Mouse (Mus musculus) erythroblast, embryonic 14.5 days (primary cell): ENCODE data around the gene Immp2l. TPM values are rescaled to one million over a fixed set of nuclear protein-coding genes. Genes with fewer than 3 reads are reported as not detected.

Source experiments
- H3K27me3 ChIP-seq: 2 replicates; pipeline ENCODE4 v1.6.1; 2012; ENCODE audit warnings: inconsistent platforms; ENCODE audit not compliant: control insufficient read depth
- H3K36me3 ChIP-seq: 2 replicates; pipeline ENCODE4 v1.6.1; 2012; ENCODE audit warnings: mild to moderate bottlenecking, inconsistent platforms; ENCODE audit not compliant: control insufficient read depth
- H3K4me1 ChIP-seq: 2 replicates; pipeline ENCODE4 v1.6.1; 2012; ENCODE audit warnings: inconsistent platforms; ENCODE audit not compliant: control insufficient read depth
- H3K4me3 ChIP-seq: replicated peaks from 2 replicates; pipeline ENCODE3; 2012; ENCODE audit warnings: moderate library complexity, mild to moderate bottlenecking, inconsistent platforms
- H3K9me3 ChIP-seq: 2 replicates; pipeline ENCODE4 v1.6.1; 2012; ENCODE audit warnings: low read length, inconsistent platforms, mixed read lengths; ENCODE audit not compliant: control insufficient read depth
- GATA1 ChIP-seq: IDR thresholded peaks from 2 replicates; pipeline ENCODE4 v1.6.1; 2012; ENCODE audit warnings: low read length, inconsistent platforms, mixed read lengths
- TAL1 ChIP-seq: IDR thresholded peaks from 3 replicates; pipeline ENCODE4 v1.6.1; 2012; ENCODE audit warnings: low read length, inconsistent platforms, mixed read lengths
- polyA plus RNA-seq: library from polyadenylated mRNA; stranded (reverse); fragments of >175 nt; gene quantifications from 2 replicates; pipeline ENCODE4 v1.2.3, GENCODE M21; 2012

Gene Immp2l
- polyA plus RNA-seq, 1 experiment, result 0.11 TPM

DNA sequence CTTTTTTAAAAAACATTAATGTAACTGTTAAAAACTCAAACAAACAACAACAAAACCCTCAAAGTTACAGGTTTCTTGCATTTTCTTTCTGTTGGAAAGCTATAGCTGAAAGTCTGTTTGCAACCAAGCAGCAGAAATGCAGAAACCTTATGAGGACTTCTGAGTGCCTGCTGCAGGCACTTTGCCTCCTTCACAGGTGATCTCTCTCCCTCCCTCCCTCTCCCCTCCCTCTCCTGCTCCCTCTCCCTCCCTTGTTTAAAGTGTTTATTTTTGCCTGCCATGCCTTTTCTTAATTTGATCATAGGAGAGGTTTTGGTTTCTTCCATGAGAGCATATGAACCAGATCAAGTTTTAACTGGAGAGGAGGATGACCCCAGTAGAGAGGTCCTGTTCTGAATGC, 392.7 kb downstream of the Immp2l start:
- no peaks in the 10 kb centered on the region for H3K9me3 ChIP-seq
- H3K4me1 ChIP-seq, result no peaks in the 10 kb centered on the region
- no peak overlapping the region for H3K4me3 ChIP-seq
- no peaks in the 10 kb centered on the region for H3K27me3 ChIP-seq
- TF ChIP-seq TAL1 (no peak), GATA1 (no peak)
- no peaks in the 10 kb centered on the region for H3K36me3 ChIP-seq

DNA sequence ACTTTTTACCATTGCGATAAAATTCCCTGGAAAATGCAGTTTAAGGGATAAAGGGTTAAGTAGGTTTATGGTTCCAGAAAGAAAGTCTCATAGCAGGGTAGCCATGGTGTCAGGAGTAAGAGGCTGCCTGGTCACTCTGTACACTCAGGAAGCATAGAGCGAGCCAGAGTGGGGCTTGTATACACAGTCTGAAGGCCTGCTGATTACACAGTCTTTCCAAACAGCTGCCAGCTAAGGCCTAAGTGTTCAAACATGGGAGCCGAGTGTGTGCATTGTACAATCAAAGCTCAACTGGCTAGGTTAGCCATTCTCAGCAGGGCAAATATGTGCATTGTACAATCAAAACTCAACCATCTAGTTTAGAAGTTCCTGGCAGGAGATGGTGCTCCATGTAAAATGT, 393.2 kb downstream of the Immp2l start:
- Histone ChIP-seq H3K4me3 (no peak overlapping the region), H3K9me3 (no peaks in the 10 kb centered on the region), H3K4me1 (no peaks in the 10 kb centered on the region), H3K36me3 (no peaks in the 10 kb centered on the region), H3K27me3 (no peaks in the 10 kb centered on the region)
- no peak for TF ChIP-seq TAL1
- no peak for TF ChIP-seq GATA1

DNA sequence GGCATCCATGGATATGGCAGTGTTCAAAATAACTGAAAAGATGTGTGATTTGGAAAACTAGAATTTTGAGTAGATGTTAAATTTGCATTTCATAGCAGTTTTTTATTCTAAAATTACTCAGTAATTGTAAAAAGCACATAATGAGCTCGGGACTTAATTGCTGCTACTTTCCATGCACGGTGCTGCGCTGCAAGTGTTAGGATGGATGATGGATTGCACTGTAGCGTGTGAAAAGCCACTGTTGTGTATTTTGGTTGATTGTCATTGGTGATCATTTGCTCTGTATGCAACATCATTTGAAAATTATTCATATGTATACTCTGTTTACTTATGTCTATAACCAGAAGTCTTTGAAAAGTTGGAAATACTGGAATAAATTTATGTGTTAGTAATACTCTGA, 394.1 kb downstream of the Immp2l start:
- no peaks in the 10 kb centered on the region for H3K27me3 ChIP-seq
- H3K9me3 ChIP-seq, result no peaks in the 10 kb centered on the region
- no peaks in the 10 kb centered on the region for H3K4me1 ChIP-seq
- H3K36me3 ChIP-seq, result no peaks in the 10 kb centered on the region
- TF ChIP-seq TAL1 (no peak), GATA1 (no peak)
- no peak overlapping the region for H3K4me3 ChIP-seq

DNA sequence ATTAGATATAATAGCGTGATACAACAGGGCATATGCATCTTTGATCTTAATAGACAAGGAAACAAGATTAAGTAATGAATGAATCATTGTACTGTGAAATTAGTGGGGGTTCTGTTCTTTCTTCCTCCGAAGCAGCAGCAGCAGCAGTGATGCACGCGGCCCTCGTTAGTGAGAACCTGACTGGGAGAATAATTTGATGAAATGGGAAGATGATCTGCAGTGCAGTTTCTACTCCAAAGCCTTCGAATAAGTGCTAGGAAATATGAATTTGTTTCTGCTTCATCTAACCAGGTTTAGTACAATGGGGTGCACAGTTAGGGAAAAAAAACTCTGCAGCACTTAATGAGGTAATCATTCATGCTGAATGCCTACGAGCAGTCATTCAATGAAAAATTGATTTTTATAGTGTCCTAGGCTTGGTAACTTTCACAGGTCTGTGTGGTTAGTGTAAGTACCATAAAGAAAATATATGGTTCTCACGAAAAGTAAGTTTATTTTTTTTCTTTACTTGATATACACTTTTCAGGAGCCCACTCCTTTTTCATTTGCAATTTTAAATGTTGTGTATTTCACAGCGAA, 401.3 kb downstream of the Immp2l start:
- H3K36me3 ChIP-seq, result no peaks in the 10 kb centered on the region
- no peak overlapping the region for H3K4me3 ChIP-seq
- H3K9me3 ChIP-seq, result no peaks in the 10 kb centered on the region
- H3K27me3 ChIP-seq, result no peaks in the 10 kb centered on the region
- H3K4me1 ChIP-seq, result no peaks in the 10 kb centered on the region
- TF ChIP-seq TAL1, result no peak
- TF ChIP-seq GATA1, result no peak

DNA sequence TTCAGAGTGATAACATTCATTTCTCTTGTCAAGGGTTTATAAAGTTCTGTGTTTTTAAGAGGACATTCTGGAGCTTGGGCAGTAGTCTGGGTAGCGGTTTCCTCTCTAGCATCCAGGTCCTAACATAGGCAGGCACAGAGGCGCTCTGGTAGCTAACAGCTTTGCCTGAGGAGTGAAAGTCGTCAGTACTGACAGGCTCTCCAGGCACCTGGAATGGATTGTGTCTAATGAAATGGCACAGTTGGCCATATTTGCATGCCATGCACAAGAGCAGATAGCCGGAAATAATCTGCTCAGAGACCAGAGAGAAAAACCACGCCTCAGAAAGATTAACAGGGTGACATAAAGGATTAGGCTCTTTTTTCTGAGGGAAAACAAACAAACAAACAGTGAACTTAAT, 403.6 kb downstream of the Immp2l start:
- H3K36me3 ChIP-seq, result no peaks in the 10 kb centered on the region
- no peaks in the 10 kb centered on the region for H3K9me3 ChIP-seq
- TF ChIP-seq TAL1 (no peak), GATA1 (no peak)
- no peaks in the 10 kb centered on the region for H3K27me3 ChIP-seq
- no peak overlapping the region for H3K4me3 ChIP-seq
- no peaks in the 10 kb centered on the region for H3K4me1 ChIP-seq

DNA sequence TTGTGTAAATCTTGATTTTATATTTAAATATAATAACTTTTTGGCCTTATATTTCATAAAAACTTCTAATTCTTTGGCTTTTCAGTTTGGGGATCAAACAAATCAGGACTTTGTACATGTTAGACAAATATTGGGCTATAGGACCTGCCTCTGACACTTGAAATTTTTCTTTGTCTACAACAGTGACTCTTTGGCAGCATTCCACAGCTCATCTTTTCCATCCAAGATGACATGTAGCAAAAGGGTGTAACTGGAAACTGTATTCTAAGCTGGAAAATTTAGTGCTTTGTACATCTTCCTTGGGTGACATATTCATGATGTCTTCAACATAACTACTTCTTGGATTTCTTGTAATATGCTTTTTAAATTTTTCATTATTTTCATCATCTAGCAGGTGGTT, 404.9 kb downstream of the Immp2l start:
- Histone ChIP-seq H3K4me3 (no peak overlapping the region), H3K27me3 (no peaks in the 10 kb centered on the region), H3K4me1 (no peaks in the 10 kb centered on the region), H3K36me3 (no peaks in the 10 kb centered on the region), H3K9me3 (no peaks in the 10 kb centered on the region)
- TF ChIP-seq GATA1 (no peak), TAL1 (no peak)

DNA sequence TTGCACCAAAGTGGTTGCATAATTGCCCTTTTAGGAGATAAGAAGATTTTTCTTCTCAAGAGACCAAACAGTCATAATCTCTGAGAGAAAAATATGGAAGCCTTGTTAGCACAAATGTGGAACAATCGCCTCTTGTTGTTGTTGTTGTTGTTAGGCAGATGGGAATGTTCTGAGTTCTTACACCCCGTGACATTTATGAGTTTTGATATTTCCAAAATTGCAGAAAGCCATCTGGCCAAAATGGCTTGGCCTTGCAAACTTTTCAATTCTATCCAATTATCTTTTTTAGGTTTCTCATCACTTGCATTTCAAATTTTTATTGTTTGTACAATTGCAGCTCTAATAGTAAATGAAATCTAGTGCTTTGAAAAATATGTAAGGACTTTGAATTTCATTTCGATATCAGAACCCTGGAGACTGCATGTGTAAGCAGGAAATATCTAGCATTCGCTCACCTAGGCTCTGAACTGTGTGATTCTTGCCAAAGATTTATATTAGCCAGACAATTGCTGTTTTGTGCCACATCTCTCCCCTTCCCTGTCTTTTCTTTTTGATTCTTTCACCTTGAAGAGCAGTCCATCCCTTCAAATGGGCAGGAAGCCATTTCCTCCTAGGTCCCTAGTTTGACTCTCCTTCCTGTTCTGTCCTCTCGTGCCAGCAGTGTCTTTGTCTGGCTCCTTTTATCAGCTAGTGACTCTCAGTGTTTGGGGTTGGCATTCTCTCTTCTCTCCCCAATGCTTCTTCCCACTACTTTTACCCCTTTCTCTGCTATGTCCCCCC, 412.5 kb downstream of the Immp2l start:
- TF ChIP-seq TAL1, result no peak
- TF ChIP-seq GATA1, result no peak
- Histone ChIP-seq H3K4me1 (no peaks in the 10 kb centered on the region), H3K4me3 (no peak overlapping the region), H3K36me3 (no peaks in the 10 kb centered on the region), H3K9me3 (no peaks in the 10 kb centered on the region), H3K27me3 (no peaks in the 10 kb centered on the region)

DNA sequence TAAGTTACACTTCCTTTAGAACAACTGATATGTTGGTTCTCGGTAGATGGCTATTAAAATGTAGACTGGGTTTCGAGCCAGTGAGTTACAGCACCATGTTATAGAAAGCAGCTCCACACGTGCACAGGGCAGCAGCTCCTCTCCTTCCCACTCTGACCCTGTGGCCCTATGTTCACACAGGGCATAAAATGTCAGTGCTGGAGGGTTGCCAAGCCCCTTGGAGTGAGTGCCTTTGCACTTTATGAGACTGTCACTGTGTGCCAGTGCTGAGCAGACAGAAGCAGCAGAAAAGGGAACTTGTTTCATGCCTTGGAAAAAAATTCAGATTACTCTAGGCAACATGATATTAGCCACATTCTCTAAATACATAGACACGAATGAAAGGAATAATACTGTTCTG, 414.6 kb downstream of the Immp2l start:
- no peak for TF ChIP-seq TAL1
- TF ChIP-seq GATA1, result no peak
- H3K27me3 ChIP-seq, result no peaks in the 10 kb centered on the region

DNA sequence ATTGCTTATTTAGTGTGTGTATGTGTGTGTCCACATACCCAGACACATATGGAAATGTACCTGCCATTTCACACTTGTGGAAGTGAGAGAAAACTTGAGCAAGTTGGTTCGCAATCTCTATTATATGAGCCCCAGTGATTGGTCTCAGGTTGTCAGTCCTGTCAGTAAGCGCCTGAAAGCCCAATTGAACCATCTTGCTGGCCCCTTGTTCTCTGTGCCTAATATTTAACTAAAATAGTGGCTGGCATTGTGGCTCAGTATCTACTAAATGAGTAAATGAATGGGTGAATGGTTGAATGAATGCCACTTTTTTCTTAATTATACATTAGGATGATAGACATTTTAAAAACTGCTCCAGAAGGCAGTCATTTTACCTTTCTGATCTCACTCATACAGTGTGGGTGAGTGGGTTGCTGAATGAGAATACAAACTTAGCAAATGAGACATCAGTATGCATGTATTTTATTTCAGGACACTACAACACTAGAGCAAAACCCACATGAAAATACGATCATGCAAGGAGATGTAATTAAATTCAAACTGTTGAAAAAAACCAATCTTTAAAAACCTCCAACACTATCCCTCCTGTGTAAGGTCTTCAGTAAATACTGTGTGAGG, 444.6 kb downstream of the Immp2l start:
- no peak overlapping the region for H3K4me3 ChIP-seq
- TF ChIP-seq TAL1, result no peak
- no peak for TF ChIP-seq GATA1
- no peaks in the 10 kb centered on the region for H3K36me3 ChIP-seq
- H3K9me3 ChIP-seq, result no peaks in the 10 kb centered on the region
- H3K27me3 ChIP-seq, result no peaks in the 10 kb centered on the region
- H3K4me1 ChIP-seq, result no peaks in the 10 kb centered on the region

More for the DNA sequence above, 414.6 kb downstream of the Immp2l start:
- no peaks in the 10 kb centered on the region for H3K36me3 ChIP-seq
- H3K9me3 ChIP-seq, result no peaks in the 10 kb centered on the region
- H3K4me1 ChIP-seq, result no peaks in the 10 kb centered on the region
- H3K4me3 ChIP-seq, result no peak overlapping the region
